Mouse (Mus musculus) liver, postnatal 0 days (tissue): ENCODE measurements at regions not wholly inside any gene's neighbourhood (a gene's known extent, or its start where the extent isn't known, plus 50 kb on each side); places are given as distances from the start of the nearest gene placed in this dataset.

Experiments used
- ATAC-seq: fragments of 200-750 bp; cut with Nextera tagmentation; 2 replicates; pipeline ENCODE4 v1.8.0; 2017; ENCODE audit warnings: mild to moderate bottlenecking, moderate library complexity
- DNase-seq: peaks from one replicate; pipeline ENCODE4 v3.0.0-alpha.2; 2016
- H3K27ac ChIP-seq: fragments of 300-500 bp; sonication (generic); 2 replicates; pipeline ENCODE4 v1.5.1; 2014; ENCODE audit warnings: antibody characterized with exemption, moderate library complexity, mild to moderate bottlenecking, low read depth
- H3K27me3 ChIP-seq: fragments of 300-500 bp; sonication (generic); 2 replicates; pipeline ENCODE4 v1.6.1; 2014; ENCODE audit warnings: low read length, control low read depth, mixed read lengths; ENCODE audit not compliant: insufficient read depth
- H3K36me3 ChIP-seq: fragments of 300-500 bp; sonication (generic); replicated peaks from 2 replicates; pipeline ENCODE4 v1.6.1; 2014; ENCODE audit warnings: mild to moderate bottlenecking, control low read depth, low read length, moderate library complexity, mixed read lengths; ENCODE audit not compliant: insufficient read depth
- H3K4me1 ChIP-seq: fragments of 300-500 bp; sonication (generic); 2 replicates; pipeline ENCODE4 v1.6.1; 2014; ENCODE audit warnings: antibody characterized with exemption, mild to moderate bottlenecking, control low read depth; ENCODE audit not compliant: insufficient read depth
- H3K4me2 ChIP-seq: fragments of 300-500 bp; sonication (generic); 2 replicates; pipeline ENCODE4 v1.6.1; 2014; ENCODE audit warnings: low read depth, mild to moderate bottlenecking, low read length, moderate library complexity, mixed read lengths
- H3K4me3 ChIP-seq: fragments of 300-500 bp; sonication (generic); 2 replicates; pipeline ENCODE4 v1.5.1; 2014; ENCODE audit warnings: low read depth, low read length
- H3K9ac ChIP-seq: fragments of 300-500 bp; sonication (generic); replicated peaks from 2 replicates; pipeline ENCODE4 v1.6.1; 2014; ENCODE audit warnings: mild to moderate bottlenecking, moderate library complexity
- H3K9me3 ChIP-seq: fragments of 300-500 bp; sonication (generic); 2 replicates; pipeline ENCODE4 v1.6.1; 2016; ENCODE audit warnings: mild to moderate bottlenecking, control low read depth, low read length, mixed read lengths
- CTCF ChIP-seq: sonication (generic); IDR thresholded peaks from 2 replicates; pipeline ENCODE4 v1.5.1; 2016; ENCODE audit warnings: antibody characterized with exemption, low read depth
- EP300 ChIP-seq: IDR thresholded peaks from 2 replicates; pipeline ENCODE4 v1.6.1; 2016; ENCODE audit warnings: antibody characterized with exemption, low read depth, mild to moderate bottlenecking
- WGBS: fragments of 180-500 bp; shearing (Covaris S2); extraction: QIAGEN DNeasy Blood & Tissue Kit; methylation state at CpG from one replicate; pipeline ENCODE4 v1.1.7; 2014; ENCODE audit not compliant: insufficient replicate concordance; 5-methylcytosine and 5-hydroxymethylcytosine counted together

GRCm38 (mm10) chr6:144890166-144890565 lies 108.4 kb upstream of the Sox5 start:
- Histone ChIP-seq H3K4me3 (no peak overlapping the region), H3K4me2 (no peak overlapping the region), H3K4me1 (no peaks in the 10 kb centered on the region), H3K36me3 (no peaks in the 10 kb centered on the region), H3K27me3 (no peaks in the 10 kb centered on the region), H3K27ac (no peak overlapping the region), H3K9ac (no peak overlapping the region), H3K9me3 (no peaks in the 10 kb centered on the region)
- DNase-seq (no peak), ATAC-seq (no peak)
- TF ChIP-seq CTCF = no peak
- TF ChIP-seq EP300 = no peak
- 53% methylated on average over 8 of the region's 8 CpGs for WGBS

- no peaks in the 10 kb centered on the region for H3K36me3 ChIP-seq
- no peak overlapping the region for H3K4me3 ChIP-seq
- no peak overlapping the region for H3K4me2 ChIP-seq
- 75% methylated on average over 4 of the region's 4 CpGs for WGBS
- no peak for TF ChIP-seq CTCF
- no peak for TF ChIP-seq EP300
- no peak for ATAC-seq
- H3K27ac ChIP-seq = no peak overlapping the region
- H3K27me3 ChIP-seq = no peaks in the 10 kb centered on the region
- H3K9ac ChIP-seq = no peak overlapping the region
- DNase-seq = no peak
- no peaks in the 10 kb centered on the region for H3K4me1 ChIP-seq
- H3K9me3 ChIP-seq = no peaks in the 10 kb centered on the region
These were observed 101.3 kb upstream of the Sox5 start for GRCm38 (mm10) chr6:144883117-144883516.

GRCm38 (mm10) chr6:144880098-144880497 lies 98.3 kb upstream of the Sox5 start:
- no peak for TF ChIP-seq EP300
- TF ChIP-seq CTCF = no peak
- H3K36me3 ChIP-seq = no peaks in the 10 kb centered on the region
- no peak overlapping the region for H3K4me3 ChIP-seq
- H3K4me2 ChIP-seq = no peak overlapping the region
- no peak overlapping the region for H3K27ac ChIP-seq
- no peaks in the 10 kb centered on the region for H3K27me3 ChIP-seq
- 84% methylated on average over 10 of the region's 10 CpGs for WGBS
- H3K4me1 ChIP-seq = no peaks in the 10 kb centered on the region
- no peaks in the 10 kb centered on the region for H3K9me3 ChIP-seq
- no peak overlapping the region for H3K9ac ChIP-seq
- DNase-seq (no peak), ATAC-seq (no peak)

DNA sequence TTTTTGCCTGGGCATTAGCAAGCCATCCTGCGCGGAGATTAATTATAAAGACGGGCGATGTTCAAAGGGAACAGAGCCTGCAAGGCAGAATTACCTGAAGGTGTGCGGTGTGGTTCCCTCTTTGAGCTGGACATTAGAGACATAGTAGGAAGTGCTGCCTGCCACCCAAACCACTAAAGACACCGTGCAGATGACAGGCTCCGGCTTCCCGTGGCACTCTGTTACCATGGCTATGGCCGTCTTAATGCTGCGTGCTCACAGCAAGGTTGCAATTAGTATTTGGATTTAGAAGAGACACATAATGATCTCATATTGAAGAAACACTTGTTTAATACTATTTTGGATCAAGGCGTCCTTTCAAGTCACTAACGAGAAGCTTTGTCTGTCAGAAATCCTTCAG lies 95.0 kb upstream of the Sox5 start:
- DNase-seq (no peak), ATAC-seq (no peak)
- TF ChIP-seq CTCF (no peak), EP300 (no peak)
- Histone ChIP-seq H3K9ac (no peak overlapping the region), H3K4me1 (no peaks in the 10 kb centered on the region), H3K4me3 (no peak overlapping the region), H3K9me3 (no peaks in the 10 kb centered on the region), H3K36me3 (no peaks in the 10 kb centered on the region), H3K27me3 (no peaks in the 10 kb centered on the region), H3K27ac (no peak overlapping the region), H3K4me2 (no peak overlapping the region)
- 76% methylated on average over 12 of the region's 12 CpGs for WGBS

DNA sequence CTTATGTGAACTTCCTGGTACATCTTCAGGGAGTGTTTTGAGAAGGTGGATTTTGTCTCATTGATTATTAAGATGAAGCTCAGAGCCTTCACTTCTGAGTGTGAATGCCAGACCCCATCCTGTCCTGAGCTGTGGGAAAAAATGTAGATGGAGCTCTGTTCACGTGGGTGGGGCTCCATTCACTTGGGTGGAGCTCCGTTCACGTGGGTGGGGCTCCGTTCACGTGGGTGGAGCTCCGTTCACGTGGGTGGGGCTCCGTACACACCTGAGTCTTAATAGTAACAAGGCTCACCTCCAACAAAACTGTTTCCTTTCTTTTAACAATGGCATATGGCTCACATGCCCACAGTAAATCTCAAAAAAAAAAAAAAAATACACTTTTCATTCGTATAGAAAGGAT lies 94.1 kb upstream of the Sox5 start:
- H3K36me3 ChIP-seq = no peaks in the 10 kb centered on the region
- no peak overlapping the region for H3K9ac ChIP-seq
- WGBS = 55% methylated on average over 9 of the region's 9 CpGs
- H3K9me3 ChIP-seq = no peaks in the 10 kb centered on the region
- DNase-seq (no peak), ATAC-seq (no peak)
- no peak overlapping the region for H3K4me2 ChIP-seq
- no peak overlapping the region for H3K27ac ChIP-seq
- H3K27me3 ChIP-seq = no peaks in the 10 kb centered on the region
- no peak overlapping the region for H3K4me3 ChIP-seq
- H3K4me1 ChIP-seq = no peaks in the 10 kb centered on the region
- TF ChIP-seq EP300 (no peak), CTCF (no peak)

DNA sequence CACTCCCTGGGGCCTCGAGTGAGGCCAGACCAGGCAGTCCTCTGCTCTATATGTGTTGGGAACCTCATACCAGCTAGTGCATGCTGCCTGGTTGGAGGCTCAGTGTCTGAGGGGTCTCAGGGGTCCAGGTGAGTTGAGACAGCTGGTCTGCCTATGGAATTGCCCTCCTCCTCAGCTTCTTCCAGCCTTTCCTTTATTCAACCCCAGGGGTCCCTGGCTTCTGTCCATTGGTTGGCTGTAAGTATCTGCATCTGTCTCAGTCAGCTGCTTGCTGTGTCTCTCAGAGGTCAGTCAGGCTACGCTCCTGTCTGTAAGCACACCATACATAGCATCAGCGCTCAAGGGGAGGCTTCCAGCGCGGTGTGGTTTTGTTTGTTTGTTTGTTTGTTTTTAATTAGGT lies 92.5 kb upstream of the Sox5 start:
- 70% methylated on average over 5 of the region's 5 CpGs for WGBS
- Histone ChIP-seq H3K4me3 (no peak overlapping the region), H3K9ac (no peak overlapping the region), H3K9me3 (no peaks in the 10 kb centered on the region), H3K27ac (no peak overlapping the region), H3K27me3 (no peaks in the 10 kb centered on the region), H3K36me3 (no peaks in the 10 kb centered on the region), H3K4me2 (no peak overlapping the region), H3K4me1 (no peaks in the 10 kb centered on the region)
- DNase-seq (no peak), ATAC-seq (no peak)
- TF ChIP-seq CTCF (no peak), EP300 (no peak)

GRCm38 (mm10) chr6:144870949-144871348 lies 89.2 kb upstream of the Sox5 start:
- DNase-seq = no peak
- H3K9me3 ChIP-seq = no peaks in the 10 kb centered on the region
- ATAC-seq = no peak
- no peak overlapping the region for H3K27ac ChIP-seq
- WGBS = 91% methylated on average over 8 of the region's 8 CpGs
- no peak overlapping the region for H3K4me3 ChIP-seq
- H3K4me1 ChIP-seq = no peaks in the 10 kb centered on the region
- H3K4me2 ChIP-seq = no peak overlapping the region
- TF ChIP-seq EP300 (no peak), CTCF (no peak)
- no peak overlapping the region for H3K9ac ChIP-seq
- H3K36me3 ChIP-seq = no peaks in the 10 kb centered on the region
- no peaks in the 10 kb centered on the region for H3K27me3 ChIP-seq
